Mouse (Mus musculus) heart, adult 2 months (tissue): ENCODE measurements around the gene Flywch2.

Experiments used
- CTCF ChIP-seq: fragments of 200-600 bp; IDR thresholded peaks from 2 replicates; pipeline ENCODE4 v1.8.1; 2022; ENCODE audit warnings: antibody characterized with exemption, mild to moderate bottlenecking, moderate library complexity
- EP300 ChIP-seq: fragments of 200-500 bp; IDR thresholded peaks from 2 replicates; pipeline ENCODE4 v1.6.1; 2011; ENCODE audit warnings: low read depth, low read length, control low read depth; ENCODE audit not compliant: insufficient read depth
- POLR2A ChIP-seq: fragments of 200-500 bp; IDR thresholded peaks from 2 replicates; pipeline ENCODE4 v1.6.1; 2011; ENCODE audit warnings: mild to moderate bottlenecking, low read depth, low read length, control low read depth; ENCODE audit not compliant: insufficient read depth

DNA sequence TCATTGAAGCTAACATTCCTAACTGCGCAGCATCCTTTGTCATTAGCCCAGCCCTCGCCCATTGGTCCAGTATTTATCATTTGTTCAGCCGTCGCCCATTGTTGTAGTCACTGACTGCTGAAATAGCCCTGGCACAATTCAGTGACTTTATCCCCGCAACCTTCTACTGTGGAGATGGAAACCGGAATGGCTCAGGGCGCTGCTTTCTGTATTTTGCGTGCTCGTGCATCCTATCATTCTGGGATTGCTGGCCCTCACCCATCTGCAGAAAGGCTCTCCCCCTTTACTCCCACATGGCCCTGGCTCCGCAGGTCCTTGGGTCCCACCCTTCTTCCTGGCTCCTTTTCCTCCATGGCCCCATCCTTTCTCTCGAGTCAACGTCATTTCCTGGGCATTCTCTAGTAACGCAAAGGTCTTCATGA is 640 bp upstream of the Flywch2 start:
- TF ChIP-seq POLR2A = no peak
- no peak; the same call in 1 of the 2 replicates for TF ChIP-seq CTCF
- no peak for TF ChIP-seq EP300
